Comparison of ENCODE assay signal across 19 mouse cellular contexts in the genomic region with DNA sequence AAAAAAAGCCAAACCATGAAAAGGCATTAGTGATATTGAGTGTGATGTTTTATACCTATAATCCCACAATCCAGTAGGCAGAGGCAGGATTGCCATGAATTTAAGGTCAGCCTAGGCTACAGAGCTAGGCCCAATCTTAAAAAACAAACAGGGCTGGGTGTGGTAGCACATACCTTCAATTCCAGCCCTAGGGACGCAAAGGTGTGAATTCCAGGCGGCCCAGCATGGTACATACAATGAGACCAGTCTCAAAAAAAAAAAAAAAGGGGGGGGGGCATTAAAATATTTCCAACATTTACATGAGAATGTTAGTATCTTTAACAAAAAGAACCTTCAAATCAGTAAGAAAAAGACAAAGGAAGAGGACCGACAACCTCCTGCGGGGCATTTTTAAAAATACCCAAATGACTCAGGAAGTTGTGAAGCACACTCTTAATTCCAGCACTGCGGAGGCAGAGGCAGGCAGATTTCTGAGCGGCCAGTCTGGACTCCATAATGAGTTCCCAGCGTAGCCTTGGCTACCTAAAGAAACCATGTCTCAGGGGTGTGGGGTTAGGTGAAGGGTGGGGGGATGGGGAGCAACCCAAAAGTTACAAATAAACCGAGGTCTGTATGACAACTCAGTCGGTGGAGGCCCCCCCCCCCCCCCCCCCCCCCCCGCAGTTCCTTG. TPM values are rescaled to one million over a fixed set of nuclear protein-coding genes. Genes with fewer than 3 reads are reported as not detected.
"Had no signal": no experiment of that assay in that cellular context is flagged by ENCODE, and none has a peak within 500 bp of the region (broad histone marks: within the 10 kb centered on the region; RNA-seq: fewer than 3 reads in every experiment).

No protein-coding gene starts in this region.

- DNase-seq: gastrocnemius, adult 2 months; gastrocnemius, postnatal 10 days; gastrocnemius, postnatal 25 days; heart, adult 18-20 months; heart, postnatal 10 days; heart, postnatal 4 days; kidney, adult 18-20 months; kidney, adult 8-10 months; kidney, postnatal 10 days; kidney, postnatal 25 days; kidney, postnatal 4 days; liver; liver, embryonic 13.5 days had no signal

RNA-seq across cellular contexts. Expression of gene Aire, which starts 4.8 kb away (rescaled TPM):
- total RNA-seq: gastrocnemius, adult 2 months; gastrocnemius, postnatal 10 days; gastrocnemius, postnatal 25 days; gastrocnemius, postnatal 4 days; heart, adult 18-20 months; heart, adult 8-10 months; heart, postnatal 10 days; heart, postnatal 25 days; heart, postnatal 4 days; left cerebral cortex, postnatal 25 days had no signal

RNA-seq across cellular contexts. Expression of gene Dnmt3l, which starts 6.4 kb away (rescaled TPM):
- total RNA-seq: gastrocnemius, adult 2 months; gastrocnemius, postnatal 10 days; gastrocnemius, postnatal 25 days; gastrocnemius, postnatal 4 days; heart, adult 18-20 months; heart, postnatal 10 days; heart, postnatal 4 days; layer of hippocampus, adult 2 months; layer of hippocampus, postnatal 10 days; left cerebral cortex, postnatal 25 days had no signal
